Mouse (Mus musculus): ENCODE data around the gene Grm1. TPM values are rescaled to one million over a fixed set of nuclear protein-coding genes. Genes with fewer than 3 reads are reported as not detected.

The Grm1 gene
- 11.7 and 12.4 TPM in 2 replicates for polyA plus RNA-seq (2012; rRNA removed)

GRCm38 (mm10) chr10:11081611-11082398 is at the start of gene Grm1:
Gene Grm1, minus strand, starts transcription at chr10:11082356.

GRCm38 (mm10) chr10:10681048-10681447 is 401.1 kb downstream of the Grm1 start, which contains the start of gene Gm10944:
Gene Gm10944, plus strand, starts transcription at chr10:10681348.

Other genes with a start within 250 kb of the Grm1 start
- 15.7 and 16.1 TPM in 2 replicates for gene Shprh, start 67.1 kb upstream of the Grm1 start, polyA plus RNA-seq (2012; rRNA removed)
- gene Fbxo30, start 199.0 kb upstream of the Grm1 start, polyA plus RNA-seq (2012; rRNA removed) = 7.3 and 7.8 TPM in 2 replicates